Mouse (Mus musculus) erythroblast, embryonic 14.5 days (primary cell): ENCODE results near the gene Fosl1.

Experiments
- GATA1 ChIP-seq: IDR thresholded peaks from 2 replicates; pipeline ENCODE4 v1.6.1; 2012; ENCODE audit warnings: low read length, inconsistent platforms, mixed read lengths
- TAL1 ChIP-seq: IDR thresholded peaks from 3 replicates; pipeline ENCODE4 v1.6.1; 2012; ENCODE audit warnings: low read length, inconsistent platforms, mixed read lengths

- TF ChIP-seq TAL1 (no peak), GATA1 (no peak)
These were observed 25.6 kb upstream of the Fosl1 start for GRCm38 (mm10) chr19:5421784-5422183.
